Mouse (Mus musculus): ENCODE measurements around the gene Nyx. TPM values are rescaled to one million over a fixed set of nuclear protein-coding genes. Genes with fewer than 3 reads are reported as not detected.

Nyx gene
- polyA plus RNA-seq, 1 experiment from 2014 or later: 0.04 TPM

GRCm38 (mm10) chrX:13502862-13503375 is 37.0 kb downstream of the Nyx start:
- ATAC-seq (replicated peaks; ENCODE audit: low FRiP score) (peak; percentile 36; the same call in 1 of the 2 replicates), DNase-seq (ENCODE audit: low spot score) (no peak)
- no peak overlapping the region for H3K4me3 ChIP-seq (ENCODE audit: low read depth, low read length)
- no peaks in the 10 kb centered on the region for H3K27me3 ChIP-seq (ENCODE audit: control insufficient read depth, insufficient read depth, low read length)
- no peaks in the 10 kb centered on the region for H3K36me3 ChIP-seq (ENCODE audit: control insufficient read depth, insufficient read depth, low read length)
- WGBS: 54% methylated on average over 7 of the region's 7 CpGs
- H3K27ac ChIP-seq (ENCODE audit: low read depth, low read length): 0 out of 2 replicates have a peak overlapping the region, but pooled peaks have one; percentile 18
- H3K4me2 ChIP-seq (ENCODE audit: low read depth, low read length, severe bottlenecking): 0 out of 2 replicates have a peak overlapping the region, but pooled peaks have one; percentile 8
- H3K4me1 ChIP-seq (replicated peaks; ENCODE audit: control insufficient read depth, insufficient read depth, low read length): no peaks in the 10 kb centered on the region; the same call in 1 of the 2 replicates
- no peaks in the 10 kb centered on the region; the same call in 1 of the 2 replicates for H3K9me3 ChIP-seq (ENCODE audit: control insufficient read depth, low read length)
- H3K9ac ChIP-seq (ENCODE audit: low read length): no peak overlapping the region

DNA sequence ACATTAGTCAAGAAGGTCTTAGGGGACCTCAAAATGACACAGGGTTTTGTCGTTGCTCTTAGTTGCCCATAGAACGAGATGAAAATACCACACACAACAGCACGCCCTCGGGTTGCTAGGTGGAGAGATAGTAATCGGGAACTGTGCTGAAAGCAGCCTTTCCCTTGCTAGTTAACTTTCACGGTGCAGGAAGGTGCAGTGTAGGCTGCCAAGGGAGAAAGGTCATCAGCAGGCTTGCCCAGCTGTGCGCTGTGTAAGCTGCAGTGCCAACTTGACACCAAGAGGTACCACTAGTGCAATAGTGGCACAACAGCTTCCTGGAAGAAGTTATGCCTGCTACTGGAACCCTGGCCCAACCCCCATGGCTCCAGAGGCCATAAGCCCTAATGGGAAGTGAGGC is 38.5 kb downstream of the Nyx start:
- no peak overlapping the region for H3K27ac ChIP-seq (ENCODE audit: low read depth, low read length)
- no peaks in the 10 kb centered on the region for H3K27me3 ChIP-seq (ENCODE audit: control insufficient read depth, insufficient read depth, low read length)
- WGBS: 94% methylated on average over 7 of the region's 7 CpGs
- no peaks in the 10 kb centered on the region; the same call in 1 of the 2 replicates for H3K4me1 ChIP-seq (replicated peaks; ENCODE audit: control insufficient read depth, insufficient read depth, low read length)
- H3K9me3 ChIP-seq (ENCODE audit: control insufficient read depth, low read length): no peaks in the 10 kb centered on the region; the same call in 1 of the 2 replicates
- DNase-seq (ENCODE audit: low spot score) (no peak), ATAC-seq (replicated peaks; ENCODE audit: low FRiP score) (no peak)
- H3K9ac ChIP-seq (ENCODE audit: low read length): no peak overlapping the region
- no peaks in the 10 kb centered on the region for H3K36me3 ChIP-seq (ENCODE audit: control insufficient read depth, insufficient read depth, low read length)
- no peak overlapping the region for H3K4me2 ChIP-seq (ENCODE audit: low read depth, low read length, severe bottlenecking)
- H3K4me3 ChIP-seq (ENCODE audit: low read depth, low read length): no peak overlapping the region

DNA sequence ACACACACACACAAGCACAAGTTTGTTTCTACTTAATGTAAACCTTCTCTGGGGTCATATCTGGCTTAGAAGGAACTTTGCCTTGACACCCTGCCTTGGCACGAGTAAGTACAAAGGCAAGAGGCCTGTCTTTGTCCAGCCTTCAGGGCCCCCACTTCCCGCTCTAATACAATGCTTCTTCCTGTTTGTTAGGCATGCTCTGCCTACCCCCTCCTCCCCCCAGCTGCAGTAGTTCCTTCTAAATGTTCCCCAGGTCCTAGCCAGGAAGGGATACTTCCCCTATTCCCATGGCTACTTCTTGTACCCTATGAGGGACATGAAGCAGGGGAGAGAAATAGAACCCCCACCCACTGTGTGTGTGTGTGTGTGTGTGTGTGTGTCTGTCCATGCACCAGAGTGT is 40.5 kb downstream of the Nyx start:
- ATAC-seq (replicated peaks; ENCODE audit: low FRiP score): no peak
- Histone ChIP-seq H3K4me2 (ENCODE audit: low read depth, low read length, severe bottlenecking) (no peak overlapping the region), H3K9me3 (ENCODE audit: control insufficient read depth, low read length) (no peaks in the 10 kb centered on the region; the same call in 1 of the 2 replicates), H3K27ac (ENCODE audit: low read depth, low read length) (no peak overlapping the region), H3K27me3 (ENCODE audit: control insufficient read depth, insufficient read depth, low read length) (no peaks in the 10 kb centered on the region), H3K4me1 (replicated peaks; ENCODE audit: control insufficient read depth, insufficient read depth, low read length) (no peaks in the 10 kb centered on the region; the same call in 1 of the 2 replicates), H3K4me3 (ENCODE audit: low read depth, low read length) (no peak overlapping the region), H3K9ac (ENCODE audit: low read length) (no peak overlapping the region), H3K36me3 (ENCODE audit: control insufficient read depth, insufficient read depth, low read length) (no peaks in the 10 kb centered on the region)
- no peak for DNase-seq (ENCODE audit: low spot score)
- WGBS: 67% methylated on average over 2 of the region's 2 CpGs

GRCm38 (mm10) chrX:13513127-13513526 is 47.2 kb downstream of the Nyx start:
- no peak for ATAC-seq (replicated peaks; ENCODE audit: low FRiP score)

DNA sequence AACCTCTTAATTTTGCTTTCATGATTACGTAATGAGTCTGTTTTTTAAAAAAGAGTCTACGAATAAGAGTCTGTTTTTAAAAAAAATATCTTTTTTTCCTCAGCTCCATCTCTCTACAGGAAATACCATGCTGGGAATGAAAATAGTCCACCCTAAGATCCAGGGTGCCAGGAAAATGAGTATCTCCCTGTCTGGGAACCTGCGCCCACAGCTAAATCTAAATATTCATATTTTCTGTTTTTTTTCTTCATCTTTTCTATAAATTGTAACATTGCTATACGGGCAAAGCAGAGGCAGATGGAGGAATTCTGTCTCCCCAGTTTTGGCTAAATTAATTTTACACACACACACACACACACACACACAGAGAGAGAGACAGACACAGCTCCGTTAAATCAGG is 48.0 kb downstream of the Nyx start:
- H3K4me2 ChIP-seq (ENCODE audit: low read depth, low read length, severe bottlenecking): no peak overlapping the region
- H3K36me3 ChIP-seq (ENCODE audit: control insufficient read depth, insufficient read depth, low read length): no peaks in the 10 kb centered on the region
- H3K4me3 ChIP-seq (ENCODE audit: low read depth, low read length): no peak overlapping the region
- WGBS: 90% methylated on average over 5 of the region's 5 CpGs
- H3K9me3 ChIP-seq (ENCODE audit: control insufficient read depth, low read length): no peaks in the 10 kb centered on the region
- no peak overlapping the region for H3K27ac ChIP-seq (ENCODE audit: low read depth, low read length)
- ATAC-seq (replicated peaks; ENCODE audit: low FRiP score) (no peak), DNase-seq (ENCODE audit: low spot score) (no peak)
- no peaks in the 10 kb centered on the region for H3K4me1 ChIP-seq (replicated peaks; ENCODE audit: control insufficient read depth, insufficient read depth, low read length)
- no peaks in the 10 kb centered on the region; the same call in 1 of the 2 replicates for H3K27me3 ChIP-seq (ENCODE audit: control insufficient read depth, insufficient read depth, low read length)
- H3K9ac ChIP-seq (ENCODE audit: low read length): no peak overlapping the region

More at GRCm38 (mm10) chrX:13513127-13513526, 47.2 kb downstream of the Nyx start:
- WGBS: 65% methylated on average over 2 of the region's 2 CpGs
- DNase-seq (ENCODE audit: low spot score): no peak
- Histone ChIP-seq H3K4me1 (replicated peaks; ENCODE audit: control insufficient read depth, insufficient read depth, low read length) (no peaks in the 10 kb centered on the region), H3K4me2 (ENCODE audit: low read depth, low read length, severe bottlenecking) (no peak overlapping the region), H3K4me3 (ENCODE audit: low read depth, low read length) (no peak overlapping the region), H3K9me3 (ENCODE audit: control insufficient read depth, low read length) (no peaks in the 10 kb centered on the region), H3K27ac (ENCODE audit: low read depth, low read length) (no peak overlapping the region), H3K27me3 (ENCODE audit: control insufficient read depth, insufficient read depth, low read length) (no peaks in the 10 kb centered on the region; the same call in 1 of the 2 replicates), H3K9ac (ENCODE audit: low read length) (no peak overlapping the region), H3K36me3 (ENCODE audit: control insufficient read depth, insufficient read depth, low read length) (no peaks in the 10 kb centered on the region)

DNA sequence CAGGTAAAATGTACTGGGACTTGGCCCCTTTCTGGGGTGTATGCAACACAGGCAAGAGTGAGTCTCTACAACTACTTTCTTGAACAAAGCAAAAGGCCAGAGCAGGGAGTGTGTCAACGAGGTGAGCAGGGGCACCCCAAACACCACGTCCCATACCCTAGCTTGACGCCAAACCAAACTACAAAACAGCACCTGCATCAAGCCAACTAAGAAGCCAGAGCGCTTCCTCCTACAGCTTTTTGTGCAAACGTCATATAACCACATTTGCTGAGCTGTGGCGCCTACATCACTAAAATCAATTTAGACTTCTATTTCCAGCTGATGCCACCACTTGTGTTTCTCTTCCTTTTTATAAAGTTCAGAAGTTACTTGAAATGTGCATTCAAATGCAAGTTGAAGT is 50.5 kb downstream of the Nyx start:
- Histone ChIP-seq H3K9me3 (ENCODE audit: control insufficient read depth, low read length) (no peaks in the 10 kb centered on the region), H3K27ac (ENCODE audit: low read depth, low read length) (no peak overlapping the region), H3K4me3 (ENCODE audit: low read depth, low read length) (no peak overlapping the region), H3K9ac (ENCODE audit: low read length) (no peak overlapping the region), H3K27me3 (ENCODE audit: control insufficient read depth, insufficient read depth, low read length) (no peaks in the 10 kb centered on the region; the same call in 1 of the 2 replicates), H3K4me2 (ENCODE audit: low read depth, low read length, severe bottlenecking) (no peak overlapping the region), H3K4me1 (replicated peaks; ENCODE audit: control insufficient read depth, insufficient read depth, low read length) (no peaks in the 10 kb centered on the region), H3K36me3 (ENCODE audit: control insufficient read depth, insufficient read depth, low read length) (no peaks in the 10 kb centered on the region)
- DNase-seq (ENCODE audit: low spot score) (no peak), ATAC-seq (replicated peaks; ENCODE audit: low FRiP score) (no peak)
- 90% methylated on average over 6 of the region's 6 CpGs for WGBS

- no peaks in the 10 kb centered on the region for H3K36me3 ChIP-seq (ENCODE audit: control insufficient read depth, insufficient read depth, low read length)
- no peak for DNase-seq (ENCODE audit: low spot score)
- no peaks in the 10 kb centered on the region; the same call in 1 of the 2 replicates for H3K27me3 ChIP-seq (ENCODE audit: control insufficient read depth, insufficient read depth, low read length)
- no peak overlapping the region for H3K9ac ChIP-seq (ENCODE audit: low read length)
- WGBS: 83% methylated on average over 10 of the region's 10 CpGs
- H3K27ac ChIP-seq (ENCODE audit: low read depth, low read length): no peak overlapping the region
- no peaks in the 10 kb centered on the region for H3K4me1 ChIP-seq (replicated peaks; ENCODE audit: control insufficient read depth, insufficient read depth, low read length)
- H3K4me2 ChIP-seq (ENCODE audit: low read depth, low read length, severe bottlenecking): no peak overlapping the region
- H3K4me3 ChIP-seq (ENCODE audit: low read depth, low read length): no peak overlapping the region
- no peaks in the 10 kb centered on the region for H3K9me3 ChIP-seq (ENCODE audit: control insufficient read depth, low read length)
- ATAC-seq (replicated peaks; ENCODE audit: low FRiP score): no peak
These were observed 52.1 kb downstream of the Nyx start for GRCm38 (mm10) chrX:13518019-13518418.

- 82% methylated on average over 4 of the region's 4 CpGs for WGBS
- ATAC-seq (replicated peaks; ENCODE audit: low FRiP score): no peak
- Histone ChIP-seq H3K9me3 (ENCODE audit: control insufficient read depth, low read length) (no peaks in the 10 kb centered on the region), H3K4me1 (replicated peaks; ENCODE audit: control insufficient read depth, insufficient read depth, low read length) (no peaks in the 10 kb centered on the region), H3K27ac (ENCODE audit: low read depth, low read length) (no peak overlapping the region), H3K36me3 (ENCODE audit: control insufficient read depth, insufficient read depth, low read length) (no peaks in the 10 kb centered on the region), H3K9ac (ENCODE audit: low read length) (no peak overlapping the region), H3K27me3 (ENCODE audit: control insufficient read depth, insufficient read depth, low read length) (no peaks in the 10 kb centered on the region; the same call in 1 of the 2 replicates), H3K4me2 (ENCODE audit: low read depth, low read length, severe bottlenecking) (no peak overlapping the region), H3K4me3 (ENCODE audit: low read depth, low read length) (no peak overlapping the region)
- no peak for DNase-seq (ENCODE audit: low spot score)
These were observed 53.0 kb downstream of the Nyx start for GRCm38 (mm10) chrX:13518781-13519407.

DNA sequence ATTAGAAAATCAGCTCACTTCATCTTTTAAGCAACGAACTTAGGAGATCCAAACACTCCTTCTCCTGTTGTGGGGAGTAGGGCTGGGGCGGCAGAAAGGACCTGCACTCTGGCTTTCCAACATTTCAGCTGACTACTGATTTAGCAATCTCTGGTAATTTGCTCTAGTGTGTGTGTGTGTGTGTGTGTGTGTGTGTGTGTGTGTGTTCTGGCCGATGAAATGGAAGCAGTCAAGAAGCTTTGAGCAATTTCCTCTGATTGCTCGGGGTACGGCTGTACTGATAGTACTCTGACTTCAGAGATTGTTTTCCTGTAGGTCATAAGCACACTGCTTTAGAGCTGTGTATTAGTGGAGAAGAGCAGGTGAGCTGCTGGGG is 53.5 kb downstream of the Nyx start:
- H3K27me3 ChIP-seq (ENCODE audit: control insufficient read depth, insufficient read depth, low read length): no peaks in the 10 kb centered on the region; the same call in 1 of the 2 replicates

More for the DNA sequence above, 53.5 kb downstream of the Nyx start:
- Histone ChIP-seq H3K27ac (ENCODE audit: low read depth, low read length) (no peak overlapping the region), H3K4me2 (ENCODE audit: low read depth, low read length, severe bottlenecking) (no peak overlapping the region), H3K9ac (ENCODE audit: low read length) (no peak overlapping the region), H3K4me1 (replicated peaks; ENCODE audit: control insufficient read depth, insufficient read depth, low read length) (no peaks in the 10 kb centered on the region), H3K4me3 (ENCODE audit: low read depth, low read length) (no peak overlapping the region), H3K36me3 (ENCODE audit: control insufficient read depth, insufficient read depth, low read length) (no peaks in the 10 kb centered on the region), H3K9me3 (ENCODE audit: control insufficient read depth, low read length) (no peaks in the 10 kb centered on the region)
- DNase-seq (ENCODE audit: low spot score) (no peak), ATAC-seq (replicated peaks; ENCODE audit: low FRiP score) (no peak)
- WGBS: 93% methylated on average over 5 of the region's 5 CpGs
